Mouse (Mus musculus) myocyte (in vitro differentiated cells): ENCODE measurements at regions not wholly inside any gene's neighbourhood (a gene's known extent, or its start where the extent isn't known, plus 50 kb on each side); places are given as distances from the start of the nearest gene placed in this dataset.

ENCODE experiments used
- H3K27me3 ChIP-seq: one replicate; pipeline ENCODE4 v1.6.1; 2011; ENCODE audit not compliant: control insufficient read depth, insufficient read depth, insufficient read length
- H3K36me3 ChIP-seq: one replicate; pipeline ENCODE4 v1.6.1; 2011; ENCODE audit not compliant: control insufficient read depth, insufficient read depth
- H3K4me2 ChIP-seq: one replicate; pipeline ENCODE4 v1.6.1; 2011; ENCODE audit warnings: low read depth, control low read depth
- H3K4me3 ChIP-seq: one replicate; pipeline ENCODE4 v1.5.1; 2011; ENCODE audit warnings: mild to moderate bottlenecking, control low read depth, moderate library complexity
- H3K79me2 ChIP-seq: one replicate; pipeline ENCODE4 v1.6.1; 2011; ENCODE audit not compliant: control insufficient read depth, insufficient read depth
- H3ac ChIP-seq: one replicate; pipeline ENCODE4 v1.6.1; 2011; ENCODE audit not compliant: control insufficient read depth, insufficient read length
- CEBPB ChIP-seq: IDR thresholded peaks from 2 replicates; pipeline ENCODE4 v1.6.1; 2011; ENCODE audit warnings: mild to moderate bottlenecking, moderate library complexity; ENCODE audit not compliant: poor library complexity, insufficient read depth, severe bottlenecking
- E2F4 ChIP-seq: IDR thresholded peaks from one replicate; pipeline ENCODE4 v1.6.1; 2011; ENCODE audit warnings: mild to moderate bottlenecking, control low read depth, moderate library complexity; ENCODE audit not compliant: insufficient read depth
- MAX ChIP-seq: IDR thresholded peaks from one replicate; pipeline ENCODE4 v1.6.1; 2011; ENCODE audit warnings: low read depth, mild to moderate bottlenecking, control low read depth
- MYOD1 ChIP-seq, 3 experiments: IDR thresholded peaks; one replicate each; pipeline ENCODE4 v1.6.1; 2011; ENCODE audit warnings: control low read depth in 2 of 3, low read depth in 2 of 3, mild to moderate bottlenecking in 2 of 3, moderate library complexity in 1 of 3; ENCODE audit not compliant: insufficient read length in 2 of 3, control insufficient read depth in 1 of 3
- MYOG ChIP-seq, 3 experiments: IDR thresholded peaks; one replicate each; pipeline ENCODE4 v1.6.1; 2011; ENCODE audit warnings: control low read depth in 2 of 3, low read depth in 2 of 3, mild to moderate bottlenecking in 2 of 3; ENCODE audit not compliant: insufficient read length in 2 of 3, control insufficient read depth in 1 of 3, insufficient read depth in 1 of 3
- POLR2A ChIP-seq: IDR thresholded peaks from one replicate; pipeline ENCODE4 v1.6.1; 2011; ENCODE audit warnings: low read depth, mild to moderate bottlenecking, control low read depth, moderate library complexity; ENCODE audit not compliant: insufficient read length
- POLR2AphosphoS2 ChIP-seq: IDR thresholded peaks from one replicate; pipeline ENCODE4 v1.6.1; 2011; ENCODE audit warnings: low read depth, control low read depth; ENCODE audit not compliant: insufficient read length
- REST ChIP-seq: IDR thresholded peaks from one replicate; pipeline ENCODE4 v1.6.1; 2011; ENCODE audit warnings: mild to moderate bottlenecking, control low read depth, moderate library complexity; ENCODE audit not compliant: insufficient read depth, insufficient read length
- SRF ChIP-seq: IDR thresholded peaks from one replicate; pipeline ENCODE4 v1.6.1; 2011; ENCODE audit warnings: low read depth; ENCODE audit not compliant: control insufficient read depth, insufficient read length
- TCF12 ChIP-seq: IDR thresholded peaks from one replicate; pipeline ENCODE4 v1.6.1; 2011; ENCODE audit warnings: mild to moderate bottlenecking, control low read depth; ENCODE audit not compliant: poor library complexity, insufficient read depth, severe bottlenecking
- TCF3 ChIP-seq: IDR thresholded peaks from one replicate; pipeline ENCODE4 v1.6.1; 2011; ENCODE audit warnings: low read depth, control low read depth; ENCODE audit not compliant: insufficient read length
- USF1 ChIP-seq: IDR thresholded peaks from one replicate; pipeline ENCODE4 v1.6.1; 2011; ENCODE audit warnings: low read depth, mild to moderate bottlenecking, control low read depth, moderate library complexity

- no peak overlapping the region for H3ac ChIP-seq
- no peaks in the 10 kb centered on the region for H3K27me3 ChIP-seq
- H3K4me3 ChIP-seq: no peak overlapping the region
- TF ChIP-seq USF1 (no peak), MYOD1 (IDR thresholded peaks at IDR 0.05; ENCODE audit: control insufficient read depth in 1 of 3, insufficient read length in 2 of 3, low read depth in 2 of 3) (no peak), POLR2AphosphoS2 (no peak), REST (no peak), CEBPB (no peak), SRF (no peak), POLR2A (no peak), TCF3 (no peak), MAX (no peak), TCF12 (no peak), E2F4 (no peak), MYOG (IDR thresholded peaks at IDR 0.05; ENCODE audit: control insufficient read depth in 1 of 3, insufficient read depth in 1 of 3, insufficient read length in 2 of 3, low read depth in 2 of 3) (no peak)
- H3K4me2 ChIP-seq: no peak overlapping the region
- H3K36me3 ChIP-seq: no peaks in the 10 kb centered on the region
- no peaks in the 10 kb centered on the region for H3K79me2 ChIP-seq
Measured at GRCm38 (mm10) chr19:59516957-59517356, 58.8 kb downstream of the Emx2 start.

- Histone ChIP-seq H3K36me3 (no peaks in the 10 kb centered on the region), H3K79me2 (no peaks in the 10 kb centered on the region), H3K4me2 (no peak overlapping the region), H3K27me3 (no peaks in the 10 kb centered on the region), H3K4me3 (no peak overlapping the region), H3ac (no peak overlapping the region)
- TF ChIP-seq REST (no peak), SRF (no peak), CEBPB (no peak), POLR2AphosphoS2 (no peak)
Measured at GRCm38 (mm10) chr19:59519156-59519555, 61.0 kb downstream of the Emx2 start.

- no peak overlapping the region for H3K4me3 ChIP-seq
- H3K79me2 ChIP-seq: no peaks in the 10 kb centered on the region
- TF ChIP-seq MYOG (IDR thresholded peaks at IDR 0.05; ENCODE audit: control insufficient read depth in 1 of 3, insufficient read depth in 1 of 3, insufficient read length in 2 of 3, low read depth in 2 of 3) (no peak), CEBPB (no peak), USF1 (no peak), POLR2A (no peak), MYOD1 (IDR thresholded peaks at IDR 0.05; ENCODE audit: control insufficient read depth in 1 of 3, insufficient read length in 2 of 3, low read depth in 2 of 3) (no peak), TCF3 (no peak), SRF (no peak), MAX (no peak), POLR2AphosphoS2 (no peak), TCF12 (no peak), E2F4 (no peak), REST (no peak)
- no peaks in the 10 kb centered on the region for H3K36me3 ChIP-seq
- H3K27me3 ChIP-seq: no peaks in the 10 kb centered on the region
- no peak overlapping the region for H3ac ChIP-seq
- H3K4me2 ChIP-seq: no peak overlapping the region
Measured at GRCm38 (mm10) chr19:59522176-59522575, 64.0 kb downstream of the Emx2 start.

DNA sequence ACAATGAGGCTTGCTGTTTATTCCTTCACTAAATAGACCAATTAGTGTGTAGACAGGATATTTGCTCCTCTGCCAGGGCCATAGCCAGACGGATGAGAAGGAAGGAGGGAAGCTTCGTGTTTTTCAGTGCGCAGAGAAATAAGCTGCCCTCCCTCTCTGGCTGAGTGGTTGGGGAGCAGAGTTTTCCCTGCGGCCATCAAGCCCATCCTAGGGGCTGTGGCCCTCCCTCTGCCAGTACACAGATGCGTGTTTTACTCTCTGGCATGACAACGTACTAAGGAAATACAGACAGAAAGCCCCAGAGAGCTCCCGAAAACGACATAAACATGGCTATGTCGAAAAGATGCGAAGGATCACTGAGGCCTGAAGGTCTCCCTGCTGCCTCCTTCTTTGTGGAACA, 65.2 kb downstream of the Emx2 start:
- Histone ChIP-seq H3K36me3 (no peaks in the 10 kb centered on the region), H3ac (no peak overlapping the region), H3K27me3 (no peaks in the 10 kb centered on the region), H3K4me2 (no peak overlapping the region), H3K79me2 (no peaks in the 10 kb centered on the region), H3K4me3 (no peak overlapping the region)
- TF ChIP-seq SRF: no peak

GRCm38 (mm10) chr19:59564101-59564500, 105.9 kb downstream of the Emx2 start:
- Histone ChIP-seq H3K79me2 (no peaks in the 10 kb centered on the region), H3K27me3 (no peaks in the 10 kb centered on the region), H3K4me3 (no peak overlapping the region), H3K4me2 (no peak overlapping the region), H3K36me3 (no peaks in the 10 kb centered on the region), H3ac (no peak overlapping the region)
- TF ChIP-seq TCF3: no peak
- TF ChIP-seq USF1: no peak
- no peak for TF ChIP-seq POLR2AphosphoS2
- no peak for TF ChIP-seq MAX
- no peak for TF ChIP-seq SRF
- TF ChIP-seq MYOD1 (IDR thresholded peaks at IDR 0.05; ENCODE audit: control insufficient read depth in 1 of 3, insufficient read length in 2 of 3, low read depth in 2 of 3): no peak
- TF ChIP-seq POLR2A: no peak
- TF ChIP-seq MYOG (IDR thresholded peaks at IDR 0.05; ENCODE audit: control insufficient read depth in 1 of 3, insufficient read depth in 1 of 3, insufficient read length in 2 of 3, low read depth in 2 of 3): no peak
- TF ChIP-seq TCF12: no peak
- no peak for TF ChIP-seq REST
- no peak for TF ChIP-seq E2F4
- TF ChIP-seq CEBPB: no peak
